Mouse (Mus musculus): Measurements from ENCODE around the gene Relb.

GRCm38 (mm10) chr7:19678901-19679300, 49.7 kb upstream of the Relb start:
- TF ChIP-seq CTCF (IDR thresholded peaks at IDR 0.05; ENCODE audit: borderline replicate concordance, insufficient read depth, low read depth, low read length): no peak
- no peak for TF ChIP-seq POLR2A (IDR thresholded peaks at IDR 0.05; ENCODE audit: borderline replicate concordance, insufficient read depth, low read length)
